Mouse (Mus musculus) ES-E14 (cell line): ENCODE results near the gene 1700022I11Rik. TPM values are rescaled to one million over a fixed set of nuclear protein-coding genes. Genes with fewer than 3 reads are reported as not detected.

Source experiments
- DNase-seq: peaks from one replicate; pipeline ENCODE4 v3.0.0-alpha.2; 2013; ENCODE audit warnings: low read depth, low spot score
- H3K27ac ChIP-seq: 2 replicates; pipeline ENCODE4 v1.5.1; 2012; ENCODE audit warnings: low read depth, mild to moderate bottlenecking, low read length, moderate library complexity, mixed read lengths; ENCODE audit not compliant: poor library complexity, insufficient read depth, severe bottlenecking
- H3K36me3 ChIP-seq: 2 replicates; pipeline ENCODE4 v1.6.1; 2012; ENCODE audit warnings: mild to moderate bottlenecking, low read length, moderate library complexity, mixed read lengths; ENCODE audit not compliant: control insufficient read depth, poor library complexity, insufficient read depth, severe bottlenecking
- H3K4me1 ChIP-seq, 2 experiments: fragments of 150-350 bp in 1 of 2; sonication (generic) in 1 of 2; 2 replicates each; pipeline ENCODE4 v1.6.1; 2012; ENCODE audit warnings: low read length in 2 of 2, mild to moderate bottlenecking in 1 of 2, mixed read lengths in 1 of 2; ENCODE audit not compliant: control insufficient read depth in 2 of 2, insufficient read depth in 2 of 2, poor library complexity in 1 of 2
- H3K4me3 ChIP-seq, 2 experiments: fragments of 150-350 bp in 1 of 2; sonication (generic) in 1 of 2; 2 replicates each; pipeline ENCODE4 v1.5.1; 2012; ENCODE audit warnings: low read length in 2 of 2, low read depth in 1 of 2, mild to moderate bottlenecking in 1 of 2, mixed read lengths in 1 of 2; ENCODE audit not compliant: insufficient read depth in 1 of 2, poor library complexity in 1 of 2, severe bottlenecking in 1 of 2
- H3K9ac ChIP-seq: 2 replicates; pipeline ENCODE4 v1.6.1; 2012; ENCODE audit warnings: low read depth, mild to moderate bottlenecking, low read length, mixed read lengths; ENCODE audit not compliant: poor library complexity, insufficient read depth, severe bottlenecking
- H3K9me3 ChIP-seq: fragments of 150-350 bp; sonication (generic); 2 replicates; pipeline ENCODE4 v1.6.1; 2012; ENCODE audit warnings: low read depth, mild to moderate bottlenecking, low read length; ENCODE audit not compliant: control insufficient read depth, insufficient read depth
- CHD2 ChIP-seq: IDR thresholded peaks from 2 replicates; pipeline ENCODE4 v1.6.1; 2014; ENCODE audit warnings: mild to moderate bottlenecking, low read depth, low read length, inconsistent platforms
- HCFC1 ChIP-seq: IDR thresholded peaks from 2 replicates; pipeline ENCODE4 v1.6.1; 2012; ENCODE audit warnings: low read length, inconsistent platforms, borderline replicate concordance; ENCODE audit not compliant: insufficient read depth
- MAFK ChIP-seq: IDR thresholded peaks from 2 replicates; pipeline ENCODE4 v1.6.1; 2014; ENCODE audit warnings: mild to moderate bottlenecking, low read depth, low read length, inconsistent platforms; ENCODE audit not compliant: insufficient read depth
- ZC3H11A ChIP-seq: IDR thresholded peaks from 2 replicates; pipeline ENCODE4 v1.6.1; 2012; ENCODE audit warnings: low read depth, mild to moderate bottlenecking, inconsistent platforms, low read length, borderline replicate concordance
- ZNF384 ChIP-seq: IDR thresholded peaks from 2 replicates; pipeline ENCODE4 v1.6.1; 2012; ENCODE audit warnings: low read depth, low read length, inconsistent platforms
- in situ Hi-C, 2 experiments: fragments of 600-800 bp; cut with MboI; formaldehyde crosslinking; loops; one replicate each; pipeline ENCODE4 v1.15.1; 2025; ENCODE audit warnings: low sequenced_read_pairs in 2 of 2, inconsistent platforms in 1 of 2; ENCODE audit not compliant: unreplicated experiment in 2 of 2
- total RNA-seq: library from RNA; depleted of rRNA; stranded (reverse); fragments of 300-350 nt; gene quantifications from 2 replicates; pipeline ENCODE4 v1.2.3, GENCODE M21; 2012

The 1700022I11Rik gene
- total RNA-seq, 1 experiment, result 0.58 TPM

- DNase-seq, result no peak
- no peak overlapping the region for H3K4me3 ChIP-seq
- H3K4me1 ChIP-seq, result no peaks in the 10 kb centered on the region
- in situ Hi-C loops, result no loop called here
- H3K27ac ChIP-seq, result no peak overlapping the region
- no peaks in the 10 kb centered on the region for H3K9me3 ChIP-seq
- no peak overlapping the region for H3K9ac ChIP-seq
- TF ChIP-seq MAFK (no peak), ZNF384 (no peak), ZC3H11A (no peak), HCFC1 (no peak), CHD2 (no peak)
- no peaks in the 10 kb centered on the region for H3K36me3 ChIP-seq
These were observed 45.2 kb upstream of the 1700022I11Rik start for GRCm38 (mm10) chr4:42924095-42924710.

GRCm38 (mm10) chr4:42928209-42928608 lies 41.2 kb upstream of the 1700022I11Rik start:
- Histone ChIP-seq H3K9me3 (no peaks in the 10 kb centered on the region), H3K4me3 (no peak overlapping the region), H3K9ac (no peak overlapping the region), H3K36me3 (no peaks in the 10 kb centered on the region), H3K4me1 (no peaks in the 10 kb centered on the region), H3K27ac (no peak overlapping the region)
- in situ Hi-C loops, result no loop called here
- peak; percentile 58; the same call in 1 of the 2 replicates for TF ChIP-seq ZC3H11A
- no peak for TF ChIP-seq ZNF384
- DNase-seq, result no peak

GRCm38 (mm10) chr4:42928952-42929351 lies 40.5 kb upstream of the 1700022I11Rik start:
- Histone ChIP-seq H3K9me3 (no peaks in the 10 kb centered on the region), H3K9ac (no peak overlapping the region), H3K36me3 (no peaks in the 10 kb centered on the region), H3K4me1 (no peaks in the 10 kb centered on the region), H3K27ac (no peak overlapping the region), H3K4me3 (no peak overlapping the region)
- no peak for TF ChIP-seq ZNF384
- TF ChIP-seq MAFK, result no peak
- TF ChIP-seq CHD2, result no peak
- TF ChIP-seq HCFC1, result no peak
- TF ChIP-seq ZC3H11A, result no peak
- in situ Hi-C loops, result no loop called here
- no peak for DNase-seq

- in situ Hi-C loops, result no loop called here
- Histone ChIP-seq H3K36me3 (no peaks in the 10 kb centered on the region), H3K4me1 (no peaks in the 10 kb centered on the region), H3K9ac (no peak overlapping the region), H3K4me3 (no peak overlapping the region), H3K27ac (no peak overlapping the region), H3K9me3 (no peaks in the 10 kb centered on the region)
- DNase-seq, result no peak
- TF ChIP-seq HCFC1 (no peak), MAFK (no peak)
These were observed 37.0 kb upstream of the 1700022I11Rik start for GRCm38 (mm10) chr4:42932229-42932969.

- DNase-seq, result no peak
- Histone ChIP-seq H3K9me3 (no peaks in the 10 kb centered on the region), H3K4me3 (peak overlapping the region in 1 of 2 experiments; percentile 34; a peak in 3 of 4 replicates), H3K36me3 (no peaks in the 10 kb centered on the region), H3K4me1 (peaks cover 0 to 5% of the 10 kb centered on the region in 2 experiments; a peak in 1 of 4 replicates), H3K9ac (no peak overlapping the region), H3K27ac (no peak overlapping the region)
- in situ Hi-C loops, result no loop called here
- TF ChIP-seq HCFC1, result no peak
- TF ChIP-seq MAFK, result no peak
- TF ChIP-seq ZNF384, result no peak
- no peak for TF ChIP-seq CHD2
- no peak for TF ChIP-seq ZC3H11A
These were observed 35.8 kb upstream of the 1700022I11Rik start for GRCm38 (mm10) chr4:42933630-42934029.
